Mouse (Mus musculus): ENCODE measurements around the gene 5730522E02Rik. TPM values are rescaled to one million over a fixed set of nuclear protein-coding genes. Genes with fewer than 3 reads are reported as not detected.

Gene 5730522E02Rik
- polyA plus RNA-seq, 1 experiment from 2014 or later: 0.66 TPM

DNA sequence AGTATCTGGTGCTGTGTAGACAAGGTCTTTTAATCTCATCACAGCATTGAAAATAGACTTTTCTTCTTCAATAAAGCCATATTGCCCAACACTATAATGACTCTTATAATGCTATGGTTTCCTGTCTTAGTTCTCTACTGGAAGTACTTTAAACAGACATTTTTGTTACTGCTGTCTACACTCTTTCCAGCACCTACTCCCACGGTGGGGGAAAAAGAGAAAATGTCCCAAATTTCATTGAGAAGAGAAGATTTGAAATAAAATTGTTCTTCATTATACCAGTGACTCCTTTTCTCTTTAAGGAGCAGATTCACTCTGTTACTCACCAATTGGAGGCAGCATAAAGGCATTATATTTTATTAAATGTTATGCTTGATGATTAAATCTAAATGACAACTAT is 72.5 kb downstream of the 5730522E02Rik start:
- no peak for ATAC-seq
- H3K4me3 ChIP-seq (ENCODE audit: low read length): no peak overlapping the region
- 89% methylated on average over 1 of the region's 1 CpGs for WGBS
- H3K27me3 ChIP-seq (replicated peaks; ENCODE audit: control insufficient read depth, insufficient read depth, low read length): no peaks in the 10 kb centered on the region
- H3K27ac ChIP-seq (ENCODE audit: low read length): no peak overlapping the region
- no peak overlapping the region for H3K4me2 ChIP-seq (ENCODE audit: low read depth, low read length)
- H3K9me3 ChIP-seq (ENCODE audit: control insufficient read depth, low read length): no peaks in the 10 kb centered on the region
- no peaks in the 10 kb centered on the region for H3K4me1 ChIP-seq (ENCODE audit: control insufficient read depth, insufficient read depth, low read length)
- no peak overlapping the region for H3K9ac ChIP-seq (ENCODE audit: low read depth, low read length)
- H3K36me3 ChIP-seq (ENCODE audit: control insufficient read depth, insufficient read depth, low read length): no peaks in the 10 kb centered on the region

DNA sequence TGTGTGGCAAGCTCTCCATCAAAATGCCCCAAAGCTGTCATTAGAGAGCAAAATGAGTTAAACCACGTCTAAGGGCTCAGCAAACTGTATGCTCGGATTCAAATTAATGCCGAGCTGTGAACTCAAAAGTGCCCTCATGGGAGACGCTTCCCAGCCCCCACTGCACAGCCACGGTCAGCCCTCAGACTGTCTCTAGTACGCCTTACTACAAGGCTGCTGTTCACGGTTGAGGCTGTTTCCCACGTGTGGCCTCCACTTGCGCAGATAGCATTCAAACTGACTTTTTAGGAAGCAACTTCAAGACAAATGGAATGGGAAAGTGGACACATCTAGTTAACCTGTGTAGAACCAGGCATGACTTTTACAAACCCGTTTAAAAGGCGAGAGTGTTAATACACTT is 79.7 kb downstream of the 5730522E02Rik start:
- 40% methylated on average over 11 of the region's 11 CpGs for WGBS
- ATAC-seq: no peak

DNA sequence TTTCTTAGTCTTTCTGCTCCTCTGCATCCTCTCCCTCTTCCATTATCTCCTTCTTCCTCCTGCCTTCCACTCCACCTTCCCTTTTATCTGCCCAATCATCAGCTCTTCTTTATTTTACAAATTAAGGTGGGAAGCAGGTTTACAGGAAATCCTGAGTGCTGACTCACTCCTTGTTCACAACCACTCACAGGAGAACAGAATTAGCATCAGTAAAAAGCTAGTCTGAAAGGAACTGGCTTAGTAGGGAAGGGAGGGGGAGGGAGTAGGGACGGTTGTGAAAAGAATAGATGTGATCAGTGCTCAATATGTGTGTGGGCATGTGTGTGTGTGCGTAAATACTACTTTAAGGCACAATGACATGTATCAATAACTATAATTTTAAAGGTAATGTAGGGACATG is 81.5 kb downstream of the 5730522E02Rik start:
- Histone ChIP-seq H3K4me3 (ENCODE audit: low read length) (no peak overlapping the region), H3K9me3 (ENCODE audit: control insufficient read depth, low read length) (no peaks in the 10 kb centered on the region), H3K4me1 (ENCODE audit: control insufficient read depth, insufficient read depth, low read length) (no peaks in the 10 kb centered on the region), H3K9ac (ENCODE audit: low read depth, low read length) (no peak overlapping the region), H3K27ac (ENCODE audit: low read length) (no peak overlapping the region), H3K36me3 (ENCODE audit: control insufficient read depth, insufficient read depth, low read length) (no peaks in the 10 kb centered on the region), H3K27me3 (replicated peaks; ENCODE audit: control insufficient read depth, insufficient read depth, low read length) (no peaks in the 10 kb centered on the region), H3K4me2 (ENCODE audit: low read depth, low read length) (no peak overlapping the region)
- 70% methylated on average over 2 of the region's 2 CpGs for WGBS
- no peak for ATAC-seq

More for the DNA sequence above, 79.7 kb downstream of the 5730522E02Rik start:
- Histone ChIP-seq H3K9me3 (ENCODE audit: control insufficient read depth, low read length) (no peaks in the 10 kb centered on the region), H3K4me1 (ENCODE audit: control insufficient read depth, insufficient read depth, low read length) (no peaks in the 10 kb centered on the region), H3K9ac (ENCODE audit: low read depth, low read length) (no peak overlapping the region), H3K27me3 (replicated peaks; ENCODE audit: control insufficient read depth, insufficient read depth, low read length) (no peaks in the 10 kb centered on the region), H3K27ac (ENCODE audit: low read length) (no peak overlapping the region), H3K4me3 (ENCODE audit: low read length) (no peak overlapping the region), H3K36me3 (ENCODE audit: control insufficient read depth, insufficient read depth, low read length) (no peaks in the 10 kb centered on the region), H3K4me2 (ENCODE audit: low read depth, low read length) (no peak overlapping the region)

DNA sequence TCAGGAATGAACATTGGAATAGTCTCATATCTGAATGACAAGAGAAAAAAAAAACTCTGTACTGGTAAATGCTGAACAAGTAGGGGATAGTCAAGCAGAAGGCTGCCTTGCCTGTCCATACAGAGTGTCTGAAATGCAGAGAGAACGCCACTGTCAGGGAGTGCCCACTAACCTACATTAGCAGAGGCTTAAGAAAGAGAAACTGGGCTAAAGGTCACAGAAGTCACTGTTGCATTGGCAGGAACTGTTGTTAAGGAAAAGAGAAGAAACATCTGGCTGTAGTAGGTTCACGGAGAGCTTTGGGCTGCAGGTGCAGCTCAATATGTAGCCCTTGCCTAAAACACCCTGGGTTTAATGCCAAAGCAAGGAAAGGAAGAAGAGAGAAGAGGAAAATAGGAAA is 82.2 kb downstream of the 5730522E02Rik start:
- H3K4me2 ChIP-seq (ENCODE audit: low read depth, low read length): no peak overlapping the region
- 37% methylated on average over 2 of the region's 2 CpGs for WGBS
- ATAC-seq: peak; percentile 80; the same call in 1 of the 2 replicates

DNA sequence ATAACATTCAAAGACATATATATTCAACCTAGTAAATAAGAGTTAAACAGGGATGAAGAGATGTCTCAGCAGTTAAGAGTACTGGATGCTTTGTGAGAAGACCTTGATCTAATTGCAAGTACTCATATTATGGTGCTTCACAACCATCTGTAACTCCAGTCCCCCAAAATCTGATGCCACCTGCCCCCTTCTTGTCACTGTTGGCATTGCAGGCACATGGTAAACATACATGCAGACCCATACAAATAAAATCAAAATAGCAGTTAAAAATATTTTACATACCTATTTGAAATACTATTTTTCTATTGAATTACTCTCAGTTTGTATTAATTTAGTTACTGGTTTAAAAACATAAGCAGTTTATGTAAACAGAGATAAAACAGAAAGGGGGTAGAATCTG is 84.6 kb downstream of the 5730522E02Rik start:
- no peak for ATAC-seq
- no peaks in the 10 kb centered on the region for H3K36me3 ChIP-seq (ENCODE audit: control insufficient read depth, insufficient read depth, low read length)

More for the DNA sequence above, 82.2 kb downstream of the 5730522E02Rik start:
- H3K9me3 ChIP-seq (ENCODE audit: control insufficient read depth, low read length): no peaks in the 10 kb centered on the region
- no peaks in the 10 kb centered on the region for H3K4me1 ChIP-seq (ENCODE audit: control insufficient read depth, insufficient read depth, low read length)
- H3K36me3 ChIP-seq (ENCODE audit: control insufficient read depth, insufficient read depth, low read length): no peaks in the 10 kb centered on the region
- no peak overlapping the region for H3K9ac ChIP-seq (ENCODE audit: low read depth, low read length)
- H3K4me3 ChIP-seq (ENCODE audit: low read length): no peak overlapping the region
- H3K27me3 ChIP-seq (replicated peaks; ENCODE audit: control insufficient read depth, insufficient read depth, low read length): no peaks in the 10 kb centered on the region
- no peak overlapping the region for H3K27ac ChIP-seq (ENCODE audit: low read length)

DNA sequence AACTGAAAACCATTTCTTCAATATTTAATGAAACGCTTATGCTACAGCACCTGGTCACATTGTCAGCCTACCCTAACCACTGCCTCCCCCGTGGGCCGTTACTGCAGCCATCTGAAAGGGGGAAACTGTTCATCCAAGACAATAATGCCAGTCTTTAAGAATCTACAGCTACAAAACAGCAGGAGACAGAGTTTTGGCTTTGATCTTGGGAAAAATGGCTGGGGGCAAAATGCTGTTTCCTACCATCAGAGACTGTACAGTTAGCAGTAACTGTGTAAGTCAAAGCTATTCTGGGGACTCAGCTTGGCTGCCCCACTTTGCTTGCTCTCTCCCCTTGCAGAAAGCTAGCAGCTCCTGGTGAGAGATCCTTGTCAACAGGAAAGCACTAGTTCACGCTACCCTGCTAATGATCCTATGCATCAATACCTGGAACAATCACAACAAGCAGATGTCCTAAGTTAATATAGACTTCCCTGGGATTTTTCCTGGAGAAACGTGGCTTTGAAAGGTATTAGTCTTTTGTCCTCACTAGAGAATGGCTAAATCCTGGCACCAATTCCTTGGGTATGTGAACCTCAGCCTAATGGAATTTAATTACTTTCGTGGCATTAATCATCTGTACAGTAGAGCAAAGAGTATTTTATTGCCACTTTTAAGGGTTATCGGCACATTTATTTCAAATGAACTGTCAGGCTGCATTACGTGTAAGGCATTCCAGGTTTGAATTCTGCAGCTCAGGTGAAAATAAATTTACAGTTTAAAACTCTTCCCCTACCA is 89.6 kb downstream of the 5730522E02Rik start:
- 71% methylated on average over 8 of the region's 8 CpGs for WGBS
- Histone ChIP-seq H3K27me3 (replicated peaks; ENCODE audit: control insufficient read depth, insufficient read depth, low read length) (no peaks in the 10 kb centered on the region), H3K9me3 (ENCODE audit: control insufficient read depth, low read length) (no peaks in the 10 kb centered on the region), H3K27ac (ENCODE audit: low read length) (no peak overlapping the region), H3K4me3 (ENCODE audit: low read length) (no peak overlapping the region), H3K4me2 (ENCODE audit: low read depth, low read length) (no peak overlapping the region), H3K36me3 (ENCODE audit: control insufficient read depth, insufficient read depth, low read length) (no peaks in the 10 kb centered on the region), H3K4me1 (ENCODE audit: control insufficient read depth, insufficient read depth, low read length) (no peaks in the 10 kb centered on the region), H3K9ac (ENCODE audit: low read depth, low read length) (no peak overlapping the region)
- no peak for ATAC-seq

More for the DNA sequence above, 84.6 kb downstream of the 5730522E02Rik start:
- H3K9ac ChIP-seq (ENCODE audit: low read depth, low read length): no peak overlapping the region
- H3K4me2 ChIP-seq (ENCODE audit: low read depth, low read length): no peak overlapping the region
- H3K4me1 ChIP-seq (ENCODE audit: control insufficient read depth, insufficient read depth, low read length): no peaks in the 10 kb centered on the region
- no peaks in the 10 kb centered on the region for H3K9me3 ChIP-seq (ENCODE audit: control insufficient read depth, low read length)
- H3K27me3 ChIP-seq (replicated peaks; ENCODE audit: control insufficient read depth, insufficient read depth, low read length): no peaks in the 10 kb centered on the region
- no peak overlapping the region for H3K4me3 ChIP-seq (ENCODE audit: low read length)
- H3K27ac ChIP-seq (ENCODE audit: low read length): no peak overlapping the region

DNA sequence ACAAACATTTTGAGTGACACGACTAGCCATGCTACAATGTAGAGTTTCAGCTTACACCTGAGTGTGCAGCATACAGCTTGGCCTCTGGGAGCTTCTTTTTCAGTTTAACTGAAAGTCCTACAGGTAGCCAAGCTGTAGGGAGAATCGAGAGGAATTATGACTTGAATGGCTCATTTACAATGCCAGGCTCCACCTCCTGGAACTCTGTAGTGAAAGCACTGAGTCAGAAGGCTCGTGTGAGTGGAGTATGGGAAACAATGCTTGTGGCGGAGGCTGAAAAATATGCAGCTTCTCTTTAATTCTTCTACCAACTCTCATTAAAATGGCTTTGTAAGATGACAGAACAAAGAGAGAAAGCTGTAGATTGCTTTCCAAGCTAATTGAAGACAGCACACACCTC is 92.9 kb downstream of the 5730522E02Rik start:
- H3K4me1 ChIP-seq (ENCODE audit: control insufficient read depth, insufficient read depth, low read length): no peaks in the 10 kb centered on the region
- no peak for ATAC-seq
- no peaks in the 10 kb centered on the region for H3K36me3 ChIP-seq (ENCODE audit: control insufficient read depth, insufficient read depth, low read length)
- H3K4me2 ChIP-seq (ENCODE audit: low read depth, low read length): no peak overlapping the region
- no peaks in the 10 kb centered on the region for H3K9me3 ChIP-seq (ENCODE audit: control insufficient read depth, low read length)
- WGBS: 57% methylated on average over 4 of the region's 4 CpGs
- no peak overlapping the region for H3K27ac ChIP-seq (ENCODE audit: low read length)
- no peak overlapping the region for H3K4me3 ChIP-seq (ENCODE audit: low read length)
- no peaks in the 10 kb centered on the region for H3K27me3 ChIP-seq (replicated peaks; ENCODE audit: control insufficient read depth, insufficient read depth, low read length)
- no peak overlapping the region for H3K9ac ChIP-seq (ENCODE audit: low read depth, low read length)

DNA sequence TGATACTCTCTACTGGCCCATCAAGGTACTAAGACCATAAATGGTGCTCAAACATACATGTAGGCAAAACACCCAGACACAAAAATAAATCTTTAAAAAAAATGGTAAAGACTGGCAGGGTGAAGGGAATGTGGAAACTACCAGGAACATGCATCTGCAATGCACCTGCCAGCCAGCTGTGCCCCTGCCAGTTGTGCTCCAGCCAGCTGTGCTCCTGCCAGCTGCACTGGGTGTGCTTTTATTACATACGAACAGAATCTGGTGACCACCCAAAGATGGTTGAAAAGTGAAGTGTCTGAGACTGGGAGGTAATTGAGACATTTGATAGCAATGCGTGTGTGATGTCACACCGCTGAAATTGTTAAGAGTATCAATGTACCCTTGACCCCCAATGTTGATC is 98.4 kb downstream of the 5730522E02Rik start:
- Histone ChIP-seq H3K9me3 (ENCODE audit: control insufficient read depth, low read length) (no peaks in the 10 kb centered on the region), H3K36me3 (ENCODE audit: control insufficient read depth, insufficient read depth, low read length) (no peaks in the 10 kb centered on the region), H3K4me2 (ENCODE audit: low read depth, low read length) (no peak overlapping the region), H3K4me1 (ENCODE audit: control insufficient read depth, insufficient read depth, low read length) (no peaks in the 10 kb centered on the region), H3K4me3 (ENCODE audit: low read length) (no peak overlapping the region), H3K27me3 (replicated peaks; ENCODE audit: control insufficient read depth, insufficient read depth, low read length) (no peaks in the 10 kb centered on the region), H3K9ac (ENCODE audit: low read depth, low read length) (no peak overlapping the region), H3K27ac (ENCODE audit: low read length) (no peak overlapping the region)
- ATAC-seq: no peak
- WGBS: 84% methylated on average over 3 of the region's 3 CpGs

DNA sequence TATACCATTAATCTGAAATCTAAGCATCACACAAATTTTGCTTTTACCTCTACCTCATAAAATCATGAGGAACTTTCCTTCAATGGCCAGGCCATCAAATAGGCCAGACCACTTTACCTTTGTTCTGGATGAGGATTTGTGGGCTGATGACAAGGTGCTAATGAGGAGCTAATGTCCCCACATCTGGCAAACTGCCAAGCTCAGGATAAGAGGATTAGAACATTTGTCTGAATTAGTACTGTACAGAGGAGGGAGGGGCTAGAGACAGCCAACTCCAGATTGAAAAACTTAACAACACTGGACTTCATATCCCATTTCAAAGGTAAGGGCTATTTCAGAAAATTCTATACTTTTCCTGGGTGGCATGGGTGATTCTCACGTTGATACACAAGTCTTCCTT is 101.9 kb downstream of the 5730522E02Rik start:
- Histone ChIP-seq H3K36me3 (ENCODE audit: control insufficient read depth, insufficient read depth, low read length) (no peaks in the 10 kb centered on the region), H3K9me3 (ENCODE audit: control insufficient read depth, low read length) (no peaks in the 10 kb centered on the region), H3K4me1 (ENCODE audit: control insufficient read depth, insufficient read depth, low read length) (no peaks in the 10 kb centered on the region), H3K4me2 (ENCODE audit: low read depth, low read length) (no peak overlapping the region), H3K27ac (ENCODE audit: low read length) (no peak overlapping the region), H3K4me3 (ENCODE audit: low read length) (no peak overlapping the region), H3K27me3 (replicated peaks; ENCODE audit: control insufficient read depth, insufficient read depth, low read length) (no peaks in the 10 kb centered on the region), H3K9ac (ENCODE audit: low read depth, low read length) (no peak overlapping the region)
- WGBS: 59% methylated on average over 1 of the region's 1 CpGs
- no peak for ATAC-seq

DNA sequence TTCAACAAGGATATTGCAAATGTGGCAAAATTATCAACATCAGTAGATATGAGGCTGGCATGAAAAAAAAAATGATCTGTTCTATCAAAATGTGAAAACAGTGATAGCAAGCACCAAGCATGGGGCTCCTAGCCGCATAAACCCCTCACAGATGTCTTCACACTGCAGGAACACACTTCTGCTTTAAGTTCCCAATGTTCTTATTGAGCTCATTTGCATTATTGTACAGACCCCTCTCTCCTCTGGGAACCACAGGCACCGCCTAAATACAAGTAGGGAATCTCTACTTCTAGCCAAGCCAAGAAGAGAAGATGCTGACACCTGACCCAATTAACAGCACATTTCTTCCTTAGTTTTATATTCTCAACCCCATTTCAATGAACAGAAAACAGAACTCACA is 105.9 kb downstream of the 5730522E02Rik start:
- Histone ChIP-seq H3K36me3 (ENCODE audit: control insufficient read depth, insufficient read depth, low read length) (no peaks in the 10 kb centered on the region), H3K4me3 (ENCODE audit: low read length) (no peak overlapping the region), H3K4me2 (ENCODE audit: low read depth, low read length) (no peak overlapping the region), H3K9me3 (ENCODE audit: control insufficient read depth, low read length) (no peaks in the 10 kb centered on the region), H3K27ac (ENCODE audit: low read length) (no peak overlapping the region), H3K27me3 (replicated peaks; ENCODE audit: control insufficient read depth, insufficient read depth, low read length) (no peaks in the 10 kb centered on the region), H3K9ac (ENCODE audit: low read depth, low read length) (no peak overlapping the region), H3K4me1 (ENCODE audit: control insufficient read depth, insufficient read depth, low read length) (no peaks in the 10 kb centered on the region)
- WGBS: 59% methylated on average over 2 of the region's 2 CpGs
- no peak for ATAC-seq

Data from intestine, embryonic 16.5 days (tissue).